Mouse (Mus musculus) cerebellum, adult 8-10 months (tissue): ENCODE data around the gene Gpr137.

Source experiments
- DNase-seq: peaks from one replicate; pipeline ENCODE4 v3.0.0; 2022

Gpr137 gene

DNA sequence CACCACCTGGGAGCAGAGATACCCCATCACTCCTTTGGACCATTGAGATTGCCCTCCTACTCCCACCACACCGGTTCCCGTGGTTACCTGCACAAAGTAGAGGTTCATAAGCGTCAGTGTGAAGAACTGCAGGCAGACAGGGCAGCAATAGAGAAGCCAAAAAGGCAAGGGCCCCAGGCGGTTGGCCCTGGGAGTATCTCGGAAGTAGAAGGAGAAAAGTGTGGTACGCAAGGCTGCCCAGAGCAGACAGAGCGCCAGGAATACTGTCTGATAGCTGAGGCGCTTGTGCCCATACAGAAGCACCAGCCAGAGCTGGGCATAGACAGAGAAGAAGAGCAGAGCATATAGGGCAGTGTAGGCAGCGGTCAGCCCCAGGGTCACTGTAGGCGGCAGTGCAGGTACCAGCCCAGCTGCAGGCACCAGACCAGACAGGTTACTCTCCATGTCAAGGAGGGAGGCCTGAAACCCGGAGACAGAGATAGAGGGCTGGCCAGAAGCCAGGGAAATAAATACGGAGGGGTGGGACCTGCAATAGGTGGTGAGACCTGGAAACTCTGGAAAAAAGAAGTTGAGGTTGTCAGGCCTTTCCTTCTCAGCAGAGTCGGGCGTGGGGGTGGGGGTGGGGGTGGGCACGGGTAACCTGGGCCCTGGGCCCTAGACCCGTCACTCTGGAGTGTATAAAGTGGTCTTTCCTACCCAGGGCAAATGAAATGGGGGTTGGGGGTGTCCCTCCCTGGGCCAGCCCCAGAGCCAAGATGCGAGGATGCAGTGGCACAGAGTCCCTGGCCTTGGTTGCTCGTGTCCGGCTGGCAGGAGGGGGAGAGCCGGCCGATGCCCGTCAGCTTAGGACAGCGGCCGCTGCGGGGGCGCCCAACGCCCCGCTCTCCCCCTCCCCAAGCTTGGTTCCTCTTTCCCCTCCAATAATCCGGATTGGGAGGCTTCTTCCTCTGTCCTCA lies 1.6 kb downstream of the Gpr137 start:
- DNase-seq: peak; percentile 52

GRCm38 (mm10) chr19:6939106-6940002 lies 2.9 kb downstream of the Gpr137 start:
- peak; percentile 41 for DNase-seq

GRCm38 (mm10) chr19:6937541-6938465 lies 4.5 kb downstream of the Gpr137 start:
- DNase-seq: peak; percentile 73

GRCm38 (mm10) chr19:6936299-6936698 lies 6.0 kb downstream of the Gpr137 start:
- DNase-seq: no peak

GRCm38 (mm10) chr19:6934195-6934977 lies 7.9 kb downstream of the Gpr137 start, which contains the start of gene Kcnk4:
Kcnk4 (minus strand) TSS chr19:6934515.
- no peak for DNase-seq

DNA sequence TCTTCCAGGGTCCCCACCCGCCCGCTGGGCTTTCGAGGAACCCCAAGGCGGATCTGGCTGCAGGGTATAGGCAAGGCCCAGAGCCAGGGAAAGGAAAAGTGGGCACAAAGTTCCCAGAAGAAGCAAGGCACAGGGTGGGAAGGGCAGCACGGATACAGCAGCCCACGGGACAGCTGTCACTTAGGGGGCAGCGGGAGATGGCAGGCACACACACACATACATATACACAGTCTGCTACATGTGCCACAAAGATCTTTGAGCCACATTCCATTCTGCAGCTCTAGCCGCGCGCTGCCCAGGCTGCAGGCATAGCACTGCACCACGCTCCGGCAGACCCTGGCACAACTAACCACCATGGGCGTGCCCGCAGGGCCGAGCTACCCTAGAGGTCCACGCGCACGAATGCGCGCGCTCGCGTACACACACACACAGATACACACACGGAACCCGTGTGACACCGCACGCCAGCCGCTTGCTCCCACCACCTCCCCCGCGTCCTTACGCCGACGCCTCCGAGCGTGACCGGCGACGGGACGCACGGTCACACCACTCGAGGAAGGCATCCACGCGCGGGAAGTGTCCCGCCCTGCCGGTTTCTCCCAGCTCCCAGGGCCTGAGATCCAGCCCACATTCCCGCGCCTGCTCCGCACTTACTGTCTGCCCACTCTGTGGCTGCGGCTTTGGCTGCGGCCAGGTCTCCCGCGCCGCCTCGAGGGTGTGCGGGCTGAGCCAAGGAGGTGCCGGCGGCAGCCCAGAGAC lies 8.7 kb downstream of the Gpr137 start:
- DNase-seq: peak; percentile 65

GRCm38 (mm10) chr19:6933102-6933435 lies 9.2 kb downstream of the Gpr137 start:
- DNase-seq: no peak

DNA sequence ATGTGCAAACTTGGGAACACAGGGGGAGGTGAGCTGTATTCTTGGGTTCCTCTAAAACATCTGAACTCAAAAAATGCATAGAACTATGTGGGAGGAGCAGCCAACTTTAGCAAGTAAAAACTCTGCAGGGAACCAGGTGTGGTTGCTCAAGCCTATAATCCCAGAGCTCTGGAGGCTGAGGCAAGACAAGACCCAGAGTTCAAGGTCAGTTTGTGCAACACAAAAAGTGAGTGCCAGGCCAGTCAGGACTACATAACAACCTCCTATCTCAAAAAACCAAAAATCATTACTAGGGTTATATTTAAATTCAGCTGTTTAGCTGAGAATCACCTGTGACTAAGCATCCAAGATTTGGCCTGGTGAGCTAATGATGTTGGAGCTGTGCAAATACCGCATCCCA lies 10.3 kb downstream of the Gpr137 start:
- DNase-seq: no peak

GRCm38 (mm10) chr19:6931002-6931401 lies 11.3 kb downstream of the Gpr137 start:
- DNase-seq: no peak

GRCm38 (mm10) chr19:6928080-6928479 lies 14.2 kb downstream of the Gpr137 start:
- DNase-seq: no peak

DNA sequence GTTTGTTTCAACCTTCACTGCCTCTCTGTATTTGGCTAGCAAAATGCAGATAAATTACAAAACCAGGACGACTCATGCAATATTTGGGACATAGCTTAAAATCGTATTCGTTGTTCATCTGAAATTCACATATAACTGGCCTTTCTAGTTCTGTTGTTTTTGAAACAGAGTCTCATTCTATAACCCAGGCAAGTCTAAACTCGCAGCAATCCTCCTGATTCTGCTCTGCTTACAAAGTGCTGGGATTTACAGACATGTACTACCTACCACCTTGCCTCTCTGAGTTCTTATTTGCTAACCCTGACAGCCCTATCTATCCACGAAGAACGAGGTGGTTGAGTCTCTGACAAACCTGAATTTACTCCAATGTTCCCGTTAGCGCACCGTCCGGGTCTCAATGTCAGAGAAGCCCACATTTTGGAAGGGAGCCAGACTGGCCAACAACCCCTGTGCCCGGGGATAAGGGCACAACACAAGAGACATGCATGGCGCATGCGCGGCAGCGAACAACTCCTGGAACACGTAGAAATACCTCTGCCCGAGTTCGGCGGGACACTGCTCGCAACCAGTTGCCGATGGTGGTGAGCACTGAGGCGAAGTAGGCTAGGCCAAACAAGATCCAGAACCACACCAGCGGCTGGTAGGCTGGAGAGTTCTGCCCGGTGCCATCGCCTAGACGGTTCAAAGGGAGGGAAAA lies 15.6 kb downstream of the Gpr137 start:
- no peak for DNase-seq

GRCm38 (mm10) chr19:6925611-6926329 lies 16.5 kb downstream of the Gpr137 start:
- DNase-seq: no peak

- no peak for DNase-seq
Measured at GRCm38 (mm10) chr19:6925307-6925573, 17.0 kb downstream of the Gpr137 start, which contains the start of gene Catsperz. Catsperz (minus strand) TSS chr19:6925380.

DNA sequence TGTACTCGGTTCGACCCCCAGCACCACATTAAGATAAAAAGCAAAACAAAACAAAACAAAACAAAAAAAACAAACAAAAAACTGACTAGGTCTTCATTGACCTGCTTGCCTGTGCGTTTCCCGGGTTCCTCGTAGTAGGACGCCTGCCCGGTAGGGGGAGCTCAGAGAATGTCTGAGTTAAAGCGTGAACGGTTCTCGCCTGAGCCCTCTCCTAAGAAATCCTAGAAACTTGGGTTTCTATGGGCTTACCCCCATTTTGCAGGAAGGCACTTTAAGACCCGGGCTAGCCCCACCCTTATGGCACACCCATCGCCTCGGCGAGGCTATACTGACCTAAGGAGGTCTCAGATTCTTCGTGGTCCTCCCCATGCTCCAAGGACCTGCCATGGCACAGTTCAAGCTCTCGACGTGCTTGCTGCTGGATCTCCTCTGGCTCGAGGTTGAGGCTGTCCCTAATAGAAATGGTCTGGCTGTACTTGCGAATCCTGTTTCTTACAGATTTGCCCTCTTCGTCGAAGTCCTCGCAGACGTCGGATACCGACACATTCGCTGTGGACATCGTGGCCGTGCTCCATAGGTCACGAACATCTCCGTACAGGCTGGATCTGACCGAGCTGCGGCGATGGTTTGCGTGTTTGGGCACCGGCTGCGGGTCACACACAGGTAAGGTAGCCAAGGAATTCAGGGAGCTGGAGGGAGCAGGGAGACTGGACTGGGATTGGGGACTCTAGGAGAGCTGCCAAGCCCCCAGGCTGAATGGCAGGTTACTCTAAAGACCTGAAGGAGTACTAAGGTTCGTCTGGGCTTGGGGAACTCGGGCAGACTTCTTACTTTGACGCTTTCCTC lies 17.6 kb downstream of the Gpr137 start:
- peak; percentile 92 for DNase-seq

GRCm38 (mm10) chr19:6922901-6923735 lies 19.2 kb downstream of the Gpr137 start:
- DNase-seq: peak; percentile 32

DNA sequence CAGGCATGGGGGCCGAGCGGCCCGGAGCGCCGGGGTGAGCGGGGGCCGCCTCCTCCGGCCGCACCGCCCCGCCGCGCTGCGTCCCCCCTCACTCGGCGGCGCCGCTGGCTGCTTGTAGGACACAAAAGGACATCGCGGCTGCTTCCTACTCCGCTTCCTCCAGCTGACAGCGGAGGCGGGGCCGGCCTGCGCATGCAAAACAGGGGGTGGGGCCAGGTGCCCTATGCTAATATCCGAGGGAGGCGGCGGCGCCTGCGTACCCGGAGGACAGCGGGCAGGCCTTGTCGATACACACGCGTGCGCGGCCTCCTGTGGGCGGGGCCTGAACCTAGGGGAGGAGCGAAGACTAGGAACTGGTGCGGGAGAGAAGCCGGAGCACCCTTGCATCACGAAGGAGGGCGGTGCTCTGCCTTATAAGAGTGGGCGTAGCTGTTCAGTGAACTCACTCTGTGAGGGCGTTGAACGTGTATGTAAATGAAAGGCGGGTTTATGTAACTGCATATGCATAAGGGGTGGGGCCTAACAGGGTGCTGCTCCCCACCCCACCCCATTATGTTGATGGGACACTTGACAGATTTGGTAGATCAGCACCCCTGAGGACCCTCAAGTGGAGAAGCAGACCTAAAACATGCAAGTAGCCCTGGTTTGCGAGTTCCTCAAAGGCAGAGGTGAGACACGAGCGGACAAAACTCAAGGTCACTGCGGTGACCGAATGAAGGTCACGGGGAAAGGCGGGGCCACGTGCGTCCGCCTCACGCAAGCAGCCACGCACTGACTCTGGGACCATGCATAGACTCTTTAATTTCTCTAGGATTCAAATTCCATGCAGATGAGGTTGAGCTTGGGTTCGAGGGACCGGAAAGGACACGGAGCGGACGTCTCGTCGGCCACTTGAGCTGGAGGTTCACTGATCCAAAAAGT lies 20.4 kb downstream of the Gpr137 start, which contains the start of gene Esrra:
Gene Esrra (minus strand): TSS at position 167 of the 921 bp plus-strand sequence.
- DNase-seq: peak; percentile 100
